Mouse (Mus musculus) CH12.LX (cell line): ENCODE measurements at regions not wholly inside any gene's neighbourhood (a gene's known extent, or its start where the extent isn't known, plus 50 kb on each side); places are given as distances from the start of the nearest gene placed in this dataset.

Source experiments
- CTCF ChIP-seq, 2 experiments: IDR thresholded peaks in 1 of 2; conservative IDR thresholded peaks in 1 of 2; 2 replicates each; pipeline ENCODE4 v1.5.1; 2011 to 2012; ENCODE audit warnings: low read depth in 2 of 2, low read length in 2 of 2, improper control_type of control experiment in 1 of 2, inconsistent platforms in 1 of 2, mild to moderate bottlenecking in 1 of 2, moderate library complexity in 1 of 2
- ELF1 ChIP-seq: IDR thresholded peaks from 2 replicates; pipeline ENCODE4 v1.6.1; 2014; ENCODE audit warnings: low read depth, mild to moderate bottlenecking, inconsistent platforms, low read length, improper control_type of control experiment
- EP300 ChIP-seq: IDR thresholded peaks from 2 replicates; pipeline ENCODE4 v1.6.1; 2011; ENCODE audit warnings: low read length, improper control_type of control experiment
- ETS1 ChIP-seq: conservative IDR thresholded peaks from 2 replicates; pipeline ENCODE4 v1.6.1; 2012; ENCODE audit warnings: low read depth, mild to moderate bottlenecking, inconsistent platforms, low read length, improper control_type of control experiment, moderate library complexity
- HCFC1 ChIP-seq: IDR thresholded peaks from 2 replicates; pipeline ENCODE4 v1.6.1; 2012; ENCODE audit warnings: low read depth, mild to moderate bottlenecking, inconsistent platforms, low read length, improper control_type of control experiment
- IRF4 ChIP-seq: IDR thresholded peaks from 2 replicates; pipeline ENCODE4 v1.6.1; 2014; ENCODE audit warnings: low read depth, mild to moderate bottlenecking, inconsistent platforms, low read length, improper control_type of control experiment
- MEF2A ChIP-seq: IDR thresholded peaks from 2 replicates; pipeline ENCODE4 v1.6.1; 2014; ENCODE audit warnings: low read depth, mild to moderate bottlenecking, inconsistent platforms, low read length, improper control_type of control experiment, borderline replicate concordance
- NELFE ChIP-seq: IDR thresholded peaks from 2 replicates; pipeline ENCODE4 v1.6.1; 2011; ENCODE audit warnings: low read depth, low read length, improper control_type of control experiment
- NRF1 ChIP-seq: IDR thresholded peaks from 2 replicates; pipeline ENCODE4 v1.6.1; 2014; ENCODE audit warnings: low read depth, mild to moderate bottlenecking, inconsistent platforms, low read length, improper control_type of control experiment, moderate library complexity
- POLR2A ChIP-seq: IDR thresholded peaks from 2 replicates; pipeline ENCODE4 v1.6.1; 2011; ENCODE audit warnings: low read depth, mild to moderate bottlenecking, improper control_type of control experiment, low read length

DNA sequence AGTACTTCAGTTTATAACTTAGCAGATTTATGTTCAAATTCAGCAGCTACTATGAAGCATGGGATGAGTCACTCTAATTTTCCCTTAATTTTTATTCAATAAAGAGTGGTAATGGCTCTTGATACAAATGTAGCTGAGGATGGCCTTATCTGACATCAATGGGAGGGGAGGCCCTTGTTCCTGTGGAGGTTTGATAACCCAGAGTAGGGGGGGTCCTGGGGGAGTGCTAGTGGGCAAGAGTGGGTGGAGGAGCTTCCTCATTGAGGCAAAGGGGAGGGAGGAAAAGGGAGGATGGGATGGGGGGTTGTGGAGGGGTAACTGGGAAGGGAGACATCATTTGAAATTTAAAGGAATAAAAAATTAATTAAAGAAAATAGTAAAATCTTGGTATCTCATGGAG is 194.3 kb upstream of the Mpped2 start:
- TF ChIP-seq CTCF (conservative IDR thresholded peaks at IDR 0.05 in 1 of 2, IDR thresholded peaks at IDR 0.05 in 1 of 2; ENCODE audit: low read depth in 2 of 2, low read length in 2 of 2) (no peak), ELF1 (no peak), NELFE (no peak), MEF2A (no peak), POLR2A (no peak), ETS1 (no peak), IRF4 (no peak), HCFC1 (no peak), EP300 (no peak), NRF1 (no peak)
